Mouse (Mus musculus): Measurements from ENCODE around the gene Mib2. TPM values are rescaled to one million over a fixed set of nuclear protein-coding genes. Genes with fewer than 3 reads are reported as not detected.
"Not testable (repeated sequence)": the region's sequence is repeated elsewhere in the genome, so short reads cannot be mapped to it uniquely, and the experiment has no call there.

The Mib2 gene
- total and polyA plus RNA-seq, 3 experiments, result 19.0 to 66.5 (median 23.6) TPM

GRCm38 (mm10) chr4:155645721-155646120, 23.3 kb downstream of the Mib2 start:
- no peak overlapping the region for H3K4me3 ChIP-seq (replicated peaks in 1 of 3; ENCODE audit: low read depth in 2 of 3, low read length in 2 of 3, poor library complexity in 1 of 3)
- in situ Hi-C loops (cut with MboI; ENCODE audit: low pct_ligation_motif_present, low pct_unique_long_range_greater_than_20kb, low sequenced_read_pairs), result no loop called here
- TF ChIP-seq EP300 (IDR thresholded peaks at IDR 0.05; ENCODE audit: low read length) (no peak), E2F4 (IDR thresholded peaks at IDR 0.05; ENCODE audit: insufficient replicate concordance, low read depth, low read length) (no peak), ZMIZ1 (IDR thresholded peaks at IDR 0.05; ENCODE audit: low read depth, low read length) (no peak), USF2 (conservative IDR thresholded peaks at IDR 0.05; ENCODE audit: low read depth, low read length) (no peak), POLR2A (IDR thresholded peaks at IDR 0.05; ENCODE audit: low read depth, low read length) (no peak), RCOR1 (conservative IDR thresholded peaks at IDR 0.05; ENCODE audit: low read depth, low read length) (no peak), MAFK (IDR thresholded peaks at IDR 0.05; ENCODE audit: insufficient replicate concordance, low read length) (no peak), HCFC1 (IDR thresholded peaks at IDR 0.05; ENCODE audit: low read depth, low read length) (no peak), TBP (conservative IDR thresholded peaks at IDR 0.05; ENCODE audit: low read depth, low read length) (no peak), UBTF (IDR thresholded peaks at IDR 0.05; ENCODE audit: low read depth, low read length) (no peak), ZKSCAN1 (IDR thresholded peaks at IDR 0.05; ENCODE audit: borderline replicate concordance, low read depth, low read length) (no peak)
- H3K27ac ChIP-seq (ENCODE audit: insufficient read depth, low read depth), result no peak overlapping the region
- DNase-seq (ENCODE audit: extremely low read depth), result no peak
- no peak overlapping the region for H3K4me2 ChIP-seq (ENCODE audit: insufficient read depth, low read depth, poor library complexity, severe bottlenecking)
- no peaks in the 10 kb centered on the region for H3K9me3 ChIP-seq (replicated peaks; ENCODE audit: low read length)
- no peaks in the 10 kb centered on the region for H3K4me1 ChIP-seq (ENCODE audit: control insufficient read depth in 1 of 2, insufficient read depth in 2 of 2)
- dilution Hi-C loops (cut with MboI; ENCODE audit: extremely low pct_ligation_motif_present, extremely low pct_unique_long_range_greater_than_20kb, low sequenced_read_pairs), result no loop called here
- H3K9ac ChIP-seq (ENCODE audit: insufficient read depth, low read depth), result no peak overlapping the region
- H3K36me3 ChIP-seq (replicated peaks in 1 of 2; ENCODE audit: control insufficient read depth in 1 of 2, insufficient read depth in 1 of 2, low read length in 1 of 2), result peaks cover 73 to 86% of the 10 kb centered on the region in 2 experiments
- no peaks in the 10 kb centered on the region for H3K27me3 ChIP-seq (replicated peaks)
- H3K79me2 ChIP-seq (replicated peaks; ENCODE audit: control insufficient read depth, extremely low read depth, insufficient read depth, poor library complexity, severe bottlenecking), result no peaks in the 10 kb centered on the region

GRCm38 (mm10) chr4:155645308-155645707, 23.7 kb downstream of the Mib2 start, which contains the start of gene Gm10563:
Gene Gm10563, minus strand, starts transcription at chr4:155645408.
- dilution Hi-C loops (cut with MboI; ENCODE audit: extremely low pct_ligation_motif_present, extremely low pct_unique_long_range_greater_than_20kb, low sequenced_read_pairs); H3K4me3 ChIP-seq (replicated peaks in 1 of 3; ENCODE audit: low read depth in 2 of 3, low read length in 2 of 3, poor library complexity in 1 of 3); in situ Hi-C loops (cut with MboI; ENCODE audit: low pct_ligation_motif_present, low pct_unique_long_range_greater_than_20kb, low sequenced_read_pairs): not testable (repeated sequence)

GRCm38 (mm10) chr4:155643531-155643930, 25.5 kb downstream of the Mib2 start:
- TF ChIP-seq CTCF (conservative IDR thresholded peaks at IDR 0.05 in 1 of 2, IDR thresholded peaks at IDR 0.05 in 1 of 2; ENCODE audit: low read depth in 2 of 2, low read length in 2 of 2), result no peak
- no peak for TF ChIP-seq CHD2 (IDR thresholded peaks at IDR 0.05; ENCODE audit: low read length)
- no peak for TF ChIP-seq JUN (IDR thresholded peaks at IDR 0.05; ENCODE audit: insufficient read depth, low read depth, low read length)
- TF ChIP-seq KAT2A (IDR thresholded peaks at IDR 0.05; ENCODE audit: insufficient replicate concordance, low read length), result no peak
- no peak for TF ChIP-seq IRF4 (IDR thresholded peaks at IDR 0.05; ENCODE audit: low read depth, low read length)
- TF ChIP-seq NRF1 (IDR thresholded peaks at IDR 0.05; ENCODE audit: low read depth, low read length), result no peak
- TF ChIP-seq SIN3A (IDR thresholded peaks at IDR 0.05; ENCODE audit: low read length), result no peak
- no peak for TF ChIP-seq HCFC1 (IDR thresholded peaks at IDR 0.05; ENCODE audit: low read depth, low read length)
- no peak for TF ChIP-seq ZKSCAN1 (IDR thresholded peaks at IDR 0.05; ENCODE audit: borderline replicate concordance, low read depth, low read length)
- Histone ChIP-seq H3K79me2 (replicated peaks; ENCODE audit: control insufficient read depth, extremely low read depth, insufficient read depth, poor library complexity, severe bottlenecking) (no peaks in the 10 kb centered on the region), H3K9me3 (replicated peaks; ENCODE audit: low read length) (no peaks in the 10 kb centered on the region), H3K27ac (ENCODE audit: insufficient read depth, low read depth) (no peak overlapping the region), H3K4me3 (replicated peaks in 1 of 3; ENCODE audit: low read depth in 2 of 3, low read length in 2 of 3, poor library complexity in 1 of 3) (no peak overlapping the region), H3K9ac (ENCODE audit: insufficient read depth, low read depth) (no peak overlapping the region), H3K27me3 (replicated peaks) (no peaks in the 10 kb centered on the region), H3K36me3 (replicated peaks in 1 of 2; ENCODE audit: control insufficient read depth in 1 of 2, insufficient read depth in 1 of 2, low read length in 1 of 2) (peaks cover 67 to 83% of the 10 kb centered on the region in 2 experiments), H3K4me2 (ENCODE audit: insufficient read depth, low read depth, poor library complexity, severe bottlenecking) (no peak overlapping the region), H3K4me1 (ENCODE audit: control insufficient read depth in 1 of 2, insufficient read depth in 2 of 2) (no peaks in the 10 kb centered on the region)
- no peak for DNase-seq (ENCODE audit: extremely low read depth)
- in situ Hi-C loops (cut with MboI; ENCODE audit: low pct_ligation_motif_present, low pct_unique_long_range_greater_than_20kb, low sequenced_read_pairs), result no loop called here
- dilution Hi-C loops (cut with MboI; ENCODE audit: extremely low pct_ligation_motif_present, extremely low pct_unique_long_range_greater_than_20kb, low sequenced_read_pairs), result no loop called here

More at GRCm38 (mm10) chr4:155645308-155645707, 23.7 kb downstream of the Mib2 start, which contains the start of gene Gm10563:
- not testable (repeated sequence) for H3K4me1 ChIP-seq (ENCODE audit: control insufficient read depth in 1 of 2, insufficient read depth in 2 of 2); H3K9ac ChIP-seq (ENCODE audit: insufficient read depth, low read depth); H3K27me3 ChIP-seq (replicated peaks); H3K9me3 ChIP-seq (replicated peaks; ENCODE audit: low read length); H3K27ac ChIP-seq (ENCODE audit: insufficient read depth, low read depth); H3K79me2 ChIP-seq (replicated peaks; ENCODE audit: control insufficient read depth, extremely low read depth, insufficient read depth, poor library complexity, severe bottlenecking); H3K4me2 ChIP-seq (ENCODE audit: insufficient read depth, low read depth, poor library complexity, severe bottlenecking); DNase-seq (ENCODE audit: extremely low read depth)
- peaks cover 73 to 86% of the 10 kb centered on the region in 2 experiments for H3K36me3 ChIP-seq (replicated peaks in 1 of 2; ENCODE audit: control insufficient read depth in 1 of 2, insufficient read depth in 1 of 2, low read length in 1 of 2)

Data from CH12.LX (cell line).